Mouse (Mus musculus) liver, embryonic 14.5 days (tissue): ENCODE measurements around the gene Tox2. TPM values are rescaled to one million over a fixed set of nuclear protein-coding genes. Genes with fewer than 3 reads are reported as not detected.
A peak's percentile ranks its signal among the peaks of the same experiment; 100 is the strongest.

Source experiments
- ATAC-seq: fragments of 200-750 bp; cut with Nextera tagmentation; 2 replicates; pipeline ENCODE4 v1.8.0; 2017; ENCODE audit warnings: moderate number of reproducible peaks, mild to moderate bottlenecking, moderate library complexity; ENCODE audit not compliant: insufficient read depth
- DNase-seq, 3 experiments: peaks; one replicate each; pipeline ENCODE4 v3.0.0-alpha.2; 2012 to 2013; ENCODE audit warnings: low read depth in 3 of 3, low spot score in 3 of 3
- H3K27ac ChIP-seq: fragments of 300-500 bp; sonication (generic); 2 replicates; pipeline ENCODE4 v1.5.1; 2014; ENCODE audit warnings: moderate library complexity, mild to moderate bottlenecking, control low read depth, inconsistent platforms
- H3K27me3 ChIP-seq: fragments of 300-500 bp; sonication (generic); 2 replicates; pipeline ENCODE4 v1.6.1; 2014; ENCODE audit warnings: mild to moderate bottlenecking, low read length, moderate library complexity; ENCODE audit not compliant: control insufficient read depth, insufficient read depth
- H3K36me3 ChIP-seq: fragments of 300-500 bp; sonication (generic); replicated peaks from 2 replicates; pipeline ENCODE4 v1.6.1; 2014; ENCODE audit warnings: low read depth; ENCODE audit not compliant: control insufficient read depth, insufficient read depth
- H3K4me1 ChIP-seq, 2 experiments: fragments of 200-500 bp in 1 of 2; fragments of 300-500 bp in 1 of 2; sonication (generic) in 1 of 2; replicated peaks; 2 replicates each; pipeline ENCODE4 v1.6.1; 2012 to 2014; ENCODE audit warnings: antibody characterized with exemption in 1 of 2, inconsistent platforms in 1 of 2, low read length in 1 of 2; ENCODE audit not compliant: control insufficient read depth in 2 of 2, insufficient read depth in 2 of 2
- H3K4me2 ChIP-seq: fragments of 300-500 bp; sonication (generic); 2 replicates; pipeline ENCODE4 v1.6.1; 2014; ENCODE audit warnings: low read depth, mild to moderate bottlenecking, control low read depth, moderate library complexity
- H3K4me3 ChIP-seq, 2 experiments: fragments of 200-500 bp in 1 of 2; fragments of 300-500 bp in 1 of 2; sonication (generic) in 1 of 2; 2 replicates each; pipeline ENCODE4 v1.5.1; 2012 to 2014; ENCODE audit warnings: low read depth in 2 of 2, low read length in 2 of 2, mild to moderate bottlenecking in 2 of 2, control low read depth in 1 of 2, inconsistent platforms in 1 of 2, moderate library complexity in 1 of 2; ENCODE audit not compliant: insufficient read depth in 1 of 2
- H3K9ac ChIP-seq: fragments of 300-500 bp; sonication (generic); replicated peaks from 2 replicates; pipeline ENCODE4 v1.6.1; 2014; ENCODE audit warnings: mild to moderate bottlenecking, control low read depth, moderate library complexity
- H3K9me3 ChIP-seq: fragments of 300-500 bp; sonication (generic); 2 replicates; pipeline ENCODE4 v1.6.1; 2016; ENCODE audit warnings: low read length, mixed read lengths; ENCODE audit not compliant: control insufficient read depth
- CTCF ChIP-seq: IDR thresholded peaks from 2 replicates; pipeline ENCODE4 v1.5.1; 2016; ENCODE audit warnings: antibody characterized with exemption, low read depth, control low read depth
- EP300 ChIP-seq: IDR thresholded peaks from 2 replicates; pipeline ENCODE4 v1.6.1; 2016; ENCODE audit warnings: antibody characterized with exemption, low read depth
- WGBS: fragments of 180-500 bp; shearing (Covaris S2); extraction: QIAGEN DNeasy Blood & Tissue Kit; methylation state at CpG from one replicate; pipeline ENCODE4 v1.1.7; 2014; ENCODE audit not compliant: insufficient replicate concordance; 5-methylcytosine and 5-hydroxymethylcytosine counted together
- polyA plus RNA-seq, 2 experiments: library from polyadenylated mRNA; depleted of rRNA in 1 of 2; stranded (reverse) in 1 of 2; unstranded in 1 of 2; fragments of >200 nt; fragmentation: Nextera tagmentation in 1 of 2; extraction: Ambion mirVana in 1 of 2; gene quantifications; 2 replicates each; pipeline versions ENCODE4 v1.2.1 to v1.2.3; 2012 to 2014

The Tox2 gene
- polyA plus RNA-seq, 2 experiments = 0.25 to 0.71 TPM

- H3K36me3 ChIP-seq = no peaks in the 10 kb centered on the region
- H3K9me3 ChIP-seq = no peaks in the 10 kb centered on the region
- no peak overlapping the region for H3K9ac ChIP-seq
- 35% methylated on average over 7 of the region's 7 CpGs for WGBS
- H3K4me1 ChIP-seq = peaks cover 33 to 46% of the 10 kb centered on the region in 2 experiments
- no peaks in the 10 kb centered on the region for H3K27me3 ChIP-seq
- no peak for ATAC-seq
- TF ChIP-seq EP300 (no peak), CTCF (no peak)
- no peak overlapping the region for H3K27ac ChIP-seq
- DNase-seq = no peak
- no peak overlapping the region for H3K4me2 ChIP-seq
- H3K4me3 ChIP-seq = no peak overlapping the region
Observed at GRCm38 (mm10) chr2:163353731-163354130, 150.8 kb downstream of the Tox2 start.

- peak overlapping the region; percentile 50 for H3K9ac ChIP-seq
- peaks cover 42 to 51% of the 10 kb centered on the region in 2 experiments for H3K4me1 ChIP-seq
- no peak for DNase-seq
- TF ChIP-seq EP300 (no peak), CTCF (no peak)
- no peaks in the 10 kb centered on the region for H3K27me3 ChIP-seq
- no peaks in the 10 kb centered on the region for H3K36me3 ChIP-seq
- H3K27ac ChIP-seq = peak overlapping the region; percentile 93
- WGBS = 32% methylated on average over 8 of the region's 8 CpGs
- no peaks in the 10 kb centered on the region for H3K9me3 ChIP-seq
- ATAC-seq = no peak
- peak overlapping the region; percentile 56 to 76 for H3K4me3 ChIP-seq
- peak overlapping the region; percentile 81 for H3K4me2 ChIP-seq
Observed at GRCm38 (mm10) chr2:163355666-163356065, 152.7 kb downstream of the Tox2 start.

GRCm38 (mm10) chr2:163356113-163356840 is 153.4 kb downstream of the Tox2 start:
- 21% methylated on average over 12 of the region's 12 CpGs for WGBS
- peak overlapping the region; percentile 56 to 76 for H3K4me3 ChIP-seq
- no peaks in the 10 kb centered on the region for H3K36me3 ChIP-seq
- H3K9ac ChIP-seq = peak overlapping the region; percentile 72
- TF ChIP-seq EP300 = peak; percentile 85
- TF ChIP-seq CTCF = no peak
- no peaks in the 10 kb centered on the region for H3K9me3 ChIP-seq
- DNase-seq (peak; percentile 74 to 81 (median 75)), ATAC-seq (peak; percentile 87)
- H3K27me3 ChIP-seq = no peaks in the 10 kb centered on the region
- H3K27ac ChIP-seq = peak overlapping the region; percentile 93
- peaks cover 39 to 51% of the 10 kb centered on the region in 2 experiments for H3K4me1 ChIP-seq
- peak overlapping the region; percentile 81 for H3K4me2 ChIP-seq

GRCm38 (mm10) chr2:163358662-163359061 is 155.7 kb downstream of the Tox2 start:
- DNase-seq = peak; percentile 64 to 72 (median 64)
- peak overlapping the region; percentile 72 for H3K9ac ChIP-seq
- WGBS = 21% methylated on average over 5 of the region's 5 CpGs

GRCm38 (mm10) chr2:163359253-163359652 is 156.3 kb downstream of the Tox2 start:
- peaks cover 55 to 72% of the 10 kb centered on the region in 2 experiments for H3K4me1 ChIP-seq
- H3K9ac ChIP-seq = peak overlapping the region; percentile 51
- H3K36me3 ChIP-seq = no peaks in the 10 kb centered on the region
- TF ChIP-seq CTCF (no peak), EP300 (no peak)
- peak overlapping the region; percentile 81 for H3K4me2 ChIP-seq
- no peak for DNase-seq
- peak overlapping the region; percentile 93 for H3K27ac ChIP-seq
- no peak overlapping the region for H3K4me3 ChIP-seq
- WGBS = 0% methylated on average over 2 of the region's 2 CpGs
- H3K27me3 ChIP-seq = no peaks in the 10 kb centered on the region
- no peaks in the 10 kb centered on the region for H3K9me3 ChIP-seq
- no peak for ATAC-seq

More at GRCm38 (mm10) chr2:163358662-163359061, 155.7 kb downstream of the Tox2 start:
- no peak overlapping the region for H3K4me3 ChIP-seq
- H3K36me3 ChIP-seq = no peaks in the 10 kb centered on the region
- H3K27ac ChIP-seq = peak overlapping the region; percentile 93
- peaks cover 55 to 71% of the 10 kb centered on the region in 2 experiments for H3K4me1 ChIP-seq
- peak; percentile 83 for TF ChIP-seq EP300
- no peak for TF ChIP-seq CTCF
- no peaks in the 10 kb centered on the region for H3K9me3 ChIP-seq
- ATAC-seq = peak; percentile 54
- H3K27me3 ChIP-seq = no peaks in the 10 kb centered on the region
- peak overlapping the region; percentile 81 for H3K4me2 ChIP-seq
